Mouse (Mus musculus) lung, embryonic 15.5 days (tissue): ENCODE measurements around the gene Fcmr. TPM values are rescaled to one million over a fixed set of nuclear protein-coding genes. Genes with fewer than 3 reads are reported as not detected.

Experiments
- ATAC-seq: fragments of 200-750 bp; cut with Nextera tagmentation; 2 replicates; pipeline ENCODE4 v1.8.0; 2017; ENCODE audit warnings: moderate number of reproducible peaks, borderline replicate concordance; ENCODE audit not compliant: low FRiP score, low TSS enrichment; ENCODE audit errors: extremely low read depth
- H3K27ac ChIP-seq: fragments of 300-500 bp; sonication (generic); 2 replicates; pipeline ENCODE4 v1.5.1; 2015; ENCODE audit warnings: moderate library complexity, mild to moderate bottlenecking, inconsistent platforms
- H3K27me3 ChIP-seq: fragments of 300-500 bp; sonication (generic); 2 replicates; pipeline ENCODE4 v1.6.1; 2015; ENCODE audit warnings: inconsistent platforms
- H3K36me3 ChIP-seq: fragments of 300-500 bp; sonication (generic); 2 replicates; pipeline ENCODE4 v1.6.1; 2015; ENCODE audit warnings: inconsistent platforms
- H3K4me1 ChIP-seq: fragments of 300-500 bp; sonication (generic); 2 replicates; pipeline ENCODE4 v1.6.1; 2015; ENCODE audit warnings: inconsistent platforms
- H3K4me2 ChIP-seq: fragments of 300-500 bp; sonication (generic); 2 replicates; pipeline ENCODE4 v1.6.1; 2015; ENCODE audit warnings: inconsistent platforms, mild to moderate bottlenecking, moderate library complexity
- H3K4me3 ChIP-seq: fragments of 300-500 bp; sonication (generic); 2 replicates; pipeline ENCODE4 v1.5.1; 2015; ENCODE audit warnings: mild to moderate bottlenecking, inconsistent platforms
- H3K9ac ChIP-seq: fragments of 300-500 bp; sonication (generic); 2 replicates; pipeline ENCODE4 v1.6.1; 2015; ENCODE audit warnings: inconsistent platforms
- H3K9me3 ChIP-seq: fragments of 300-500 bp; sonication (generic); 2 replicates; pipeline ENCODE4 v1.6.1; 2016; ENCODE audit warnings: inconsistent platforms
- WGBS: fragments of 180-500 bp; shearing (Covaris S2); methylation state at CpG from one replicate; pipeline ENCODE4 v1.1.7; 2015; 5-methylcytosine and 5-hydroxymethylcytosine counted together
- polyA plus RNA-seq: library from polyadenylated mRNA; unstranded; fragments of >200 nt; fragmentation: Nextera tagmentation; extraction: Ambion mirVana; gene quantifications from 2 replicates; pipeline ENCODE4 v1.2.1, GENCODE M21; 2015

Fcmr gene
- polyA plus RNA-seq, 1 experiment from 2014 or later, result not detected

GRCm38 (mm10) chr1:130875139-130875538, 9.7 kb downstream of the Fcmr start:
- Histone ChIP-seq H3K36me3 (no peaks in the 10 kb centered on the region), H3K4me3 (no peak overlapping the region), H3K27ac (no peak overlapping the region), H3K27me3 (peaks cover 24% of the 10 kb centered on the region), H3K4me1 (peaks cover 9% of the 10 kb centered on the region), H3K9me3 (no peaks in the 10 kb centered on the region), H3K4me2 (no peak overlapping the region), H3K9ac (no peak overlapping the region)
- ATAC-seq, result no peak
- 39% methylated on average over 3 of the region's 3 CpGs for WGBS

- Histone ChIP-seq H3K9me3 (no peaks in the 10 kb centered on the region), H3K36me3 (no peaks in the 10 kb centered on the region), H3K9ac (no peak overlapping the region), H3K4me3 (no peak overlapping the region), H3K27me3 (peaks cover 26% of the 10 kb centered on the region), H3K4me1 (peaks cover 9% of the 10 kb centered on the region), H3K27ac (no peak overlapping the region), H3K4me2 (no peak overlapping the region)
- ATAC-seq, result no peak
- 53% methylated on average over 3 of the region's 3 CpGs for WGBS
These were observed 10.4 kb downstream of the Fcmr start for GRCm38 (mm10) chr1:130875910-130876309.

- WGBS, result 20% methylated on average over 3 of the region's 3 CpGs
- Histone ChIP-seq H3K4me3 (no peak overlapping the region), H3K27me3 (peaks cover 26% of the 10 kb centered on the region), H3K36me3 (no peaks in the 10 kb centered on the region), H3K27ac (no peak overlapping the region), H3K4me2 (no peak overlapping the region), H3K4me1 (peaks cover 9% of the 10 kb centered on the region), H3K9me3 (no peaks in the 10 kb centered on the region), H3K9ac (no peak overlapping the region)
- ATAC-seq, result no peak
These were observed 11.6 kb downstream of the Fcmr start for GRCm38 (mm10) chr1:130876931-130877509.

GRCm38 (mm10) chr1:130877889-130878614, 12.6 kb downstream of the Fcmr start:
- Histone ChIP-seq H3K27ac (no peak overlapping the region), H3K36me3 (no peaks in the 10 kb centered on the region), H3K27me3 (peaks cover 26% of the 10 kb centered on the region), H3K4me2 (peak overlapping the region; percentile 78), H3K9me3 (no peaks in the 10 kb centered on the region), H3K4me1 (peaks cover 9% of the 10 kb centered on the region), H3K4me3 (peak overlapping the region; percentile 36), H3K9ac (peak overlapping the region; percentile 23)
- ATAC-seq, result peak; percentile 49; the same call in 1 of the 2 replicates
- WGBS, result 2% methylated on average over 43 of the region's 43 CpGs

- ATAC-seq, result no peak
- 84% methylated on average over 7 of the region's 7 CpGs for WGBS
These were observed 14.5 kb downstream of the Fcmr start for GRCm38 (mm10) chr1:130879927-130880326.

GRCm38 (mm10) chr1:130883146-130883545, 17.7 kb downstream of the Fcmr start:
- Histone ChIP-seq H3K9me3 (no peaks in the 10 kb centered on the region), H3K4me3 (no peak overlapping the region), H3K9ac (no peak overlapping the region), H3K27me3 (peaks cover 15% of the 10 kb centered on the region), H3K36me3 (no peaks in the 10 kb centered on the region), H3K4me1 (peaks cover 4% of the 10 kb centered on the region), H3K27ac (no peak overlapping the region), H3K4me2 (no peak overlapping the region)
- WGBS, result 76% methylated on average over 4 of the region's 4 CpGs
- ATAC-seq, result no peak

More at GRCm38 (mm10) chr1:130879927-130880326, 14.5 kb downstream of the Fcmr start:
- Histone ChIP-seq H3K36me3 (no peaks in the 10 kb centered on the region), H3K9me3 (no peaks in the 10 kb centered on the region), H3K9ac (no peak overlapping the region), H3K4me3 (no peak overlapping the region), H3K27me3 (peaks cover 26% of the 10 kb centered on the region), H3K4me1 (peaks cover 9% of the 10 kb centered on the region), H3K27ac (no peak overlapping the region), H3K4me2 (no peak overlapping the region)

- Histone ChIP-seq H3K9me3 (no peaks in the 10 kb centered on the region), H3K27ac (no peak within 1 kb of the TSS), H3K36me3 (no peaks in the 10 kb centered on the region), H3K4me3 (no peak within 1 kb of the TSS), H3K4me2 (no peak within 1 kb of the TSS), H3K27me3 (no peaks in the 10 kb centered on the region), H3K9ac (no peak within 1 kb of the TSS), H3K4me1 (no peaks in the 10 kb centered on the region)
- ATAC-seq, result no peak
These were observed 21.9 kb downstream of the Fcmr start, which contains the start of gene Il24 for GRCm38 (mm10) chr1:130887354-130887753. Il24 (minus strand) TSS chr1:130887454.

- WGBS, result 57% methylated on average over 1 of the region's 1 CpGs
These were observed 27.0 kb downstream of the Fcmr start for GRCm38 (mm10) chr1:130892446-130892845.

GRCm38 (mm10) chr1:130893329-130894040, 28.0 kb downstream of the Fcmr start:
- H3K4me1 ChIP-seq, result no peaks in the 10 kb centered on the region
- no peak overlapping the region for H3K4me3 ChIP-seq
- no peak for ATAC-seq
- no peaks in the 10 kb centered on the region for H3K27me3 ChIP-seq
- H3K4me2 ChIP-seq, result no peak overlapping the region
- H3K27ac ChIP-seq, result no peak overlapping the region
- H3K36me3 ChIP-seq, result no peaks in the 10 kb centered on the region
- no peaks in the 10 kb centered on the region for H3K9me3 ChIP-seq
- 59% methylated on average over 9 of the region's 9 CpGs for WGBS
- H3K9ac ChIP-seq, result no peak overlapping the region

More at GRCm38 (mm10) chr1:130892446-130892845, 27.0 kb downstream of the Fcmr start:
- Histone ChIP-seq H3K27me3 (no peaks in the 10 kb centered on the region), H3K27ac (no peak overlapping the region), H3K4me3 (no peak overlapping the region), H3K9me3 (no peaks in the 10 kb centered on the region), H3K36me3 (no peaks in the 10 kb centered on the region), H3K4me1 (no peaks in the 10 kb centered on the region), H3K9ac (no peak overlapping the region), H3K4me2 (no peak overlapping the region)
- no peak for ATAC-seq

- WGBS, result 68% methylated on average over 6 of the region's 6 CpGs
- H3K4me2 ChIP-seq, result no peak overlapping the region
- no peak for ATAC-seq
These were observed 29.0 kb downstream of the Fcmr start for GRCm38 (mm10) chr1:130894468-130894867.

GRCm38 (mm10) chr1:130902505-130902904, 37.0 kb downstream of the Fcmr start:
- Histone ChIP-seq H3K4me2 (no peak overlapping the region), H3K9me3 (no peaks in the 10 kb centered on the region), H3K27ac (no peak overlapping the region), H3K4me1 (no peaks in the 10 kb centered on the region), H3K4me3 (no peak overlapping the region), H3K9ac (no peak overlapping the region), H3K36me3 (no peaks in the 10 kb centered on the region), H3K27me3 (no peaks in the 10 kb centered on the region)
- WGBS, result 59% methylated on average over 7 of the region's 7 CpGs
- ATAC-seq, result no peak

More at GRCm38 (mm10) chr1:130894468-130894867, 29.0 kb downstream of the Fcmr start:
- no peaks in the 10 kb centered on the region for H3K9me3 ChIP-seq
- no peaks in the 10 kb centered on the region for H3K4me1 ChIP-seq
- no peak overlapping the region for H3K4me3 ChIP-seq
- H3K36me3 ChIP-seq, result no peaks in the 10 kb centered on the region
- H3K27ac ChIP-seq, result no peak overlapping the region
- H3K9ac ChIP-seq, result no peak overlapping the region
- no peaks in the 10 kb centered on the region for H3K27me3 ChIP-seq
